Mouse (Mus musculus): ENCODE data around the gene Bbs5.

Bbs5 gene

DNA sequence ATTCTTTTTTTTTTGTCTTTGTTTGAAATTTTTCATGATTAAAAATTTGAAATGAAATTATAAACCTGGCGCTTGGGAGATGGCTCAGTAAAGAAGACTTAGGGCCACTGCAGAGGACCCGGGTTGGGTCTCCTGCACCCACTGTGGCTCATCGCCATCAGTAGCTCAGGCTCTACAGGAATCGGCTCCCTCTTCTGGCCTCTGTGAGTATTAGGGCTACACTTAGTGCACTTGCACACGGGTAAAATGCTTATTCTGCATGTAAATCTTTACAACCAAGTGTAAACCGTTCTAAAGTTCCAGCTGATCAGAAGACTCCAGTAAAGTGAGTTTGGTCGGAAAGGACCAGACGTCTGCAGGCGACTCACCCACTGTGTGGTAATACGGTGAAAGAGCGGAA is 46.5 kb downstream of the Bbs5 start:
- H3K4me1 ChIP-seq (replicated peaks; ENCODE audit: low read depth, low read length) = no peaks in the 10 kb centered on the region
- no peak overlapping the region for H3K4me3 ChIP-seq (replicated peaks; ENCODE audit: low read length)
- no peaks in the 10 kb centered on the region for H3K27me3 ChIP-seq (ENCODE audit: insufficient read depth, low read length)
- H3K9me3 ChIP-seq (ENCODE audit: low read length) = no peaks in the 10 kb centered on the region
- peaks cover 63% of the 10 kb centered on the region for H3K36me3 ChIP-seq (ENCODE audit: insufficient read depth, low read length)
- TF ChIP-seq CTCF (conservative IDR thresholded peaks at IDR 0.05; ENCODE audit: low read length) (peak; percentile 44), NANOG (IDR thresholded peaks at IDR 0.05; ENCODE audit: borderline replicate concordance, low read length) (no peak)

DNA sequence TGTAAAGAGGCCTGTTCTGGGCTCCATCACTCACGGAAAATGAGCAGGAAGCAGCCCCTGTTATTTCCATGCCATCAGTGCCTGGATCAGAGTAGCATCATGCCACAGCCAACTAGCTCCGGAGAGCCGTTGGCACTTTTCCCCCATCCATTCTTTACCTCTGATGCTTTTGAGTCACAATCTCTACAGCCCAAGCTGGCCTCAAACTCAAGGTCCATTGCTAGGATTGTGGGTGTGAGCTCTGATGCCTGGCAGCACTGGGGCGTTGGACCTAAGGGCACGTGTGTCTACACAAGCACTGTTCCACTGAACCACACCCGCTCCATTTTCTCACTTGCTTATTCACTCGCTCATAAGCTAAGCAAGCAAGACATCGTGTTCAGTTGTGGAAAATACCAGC is 53.5 kb downstream of the Bbs5 start:
- TF ChIP-seq NANOG (IDR thresholded peaks at IDR 0.05; ENCODE audit: borderline replicate concordance, low read length) (no peak), CTCF (conservative IDR thresholded peaks at IDR 0.05; ENCODE audit: low read length) (no peak), POU5F1 (IDR thresholded peaks at IDR 0.05; ENCODE audit: borderline replicate concordance, low read length) (no peak)
- Histone ChIP-seq H3K9me3 (ENCODE audit: low read length) (no peaks in the 10 kb centered on the region), H3K27me3 (ENCODE audit: insufficient read depth, low read length) (no peaks in the 10 kb centered on the region), H3K4me1 (replicated peaks; ENCODE audit: low read depth, low read length) (no peaks in the 10 kb centered on the region), H3K36me3 (ENCODE audit: insufficient read depth, low read length) (peaks cover 63% of the 10 kb centered on the region), H3K4me3 (replicated peaks; ENCODE audit: low read length) (no peak overlapping the region)

DNA sequence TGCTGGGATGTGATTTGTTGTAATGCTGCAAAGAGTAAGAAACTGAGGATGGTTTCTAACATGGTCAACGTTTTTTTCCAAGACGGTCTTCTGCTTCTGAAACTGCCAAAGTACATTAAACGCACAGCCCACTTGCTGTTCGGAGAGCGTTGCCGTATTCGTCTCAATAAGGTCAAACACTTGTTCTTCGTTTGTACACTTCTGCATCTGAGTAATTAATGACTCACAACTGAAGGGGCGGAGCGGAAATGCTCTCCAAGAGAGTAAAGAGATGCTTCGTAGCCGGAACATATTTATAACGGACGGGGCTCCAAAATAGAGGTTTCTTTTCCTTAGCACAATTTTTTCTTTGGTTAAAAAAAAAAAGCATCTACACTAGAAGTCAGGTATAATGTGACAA is 65.2 kb downstream of the Bbs5 start:
- H3K9me3 ChIP-seq (ENCODE audit: low read length) = no peaks in the 10 kb centered on the region
- TF ChIP-seq NANOG (IDR thresholded peaks at IDR 0.05; ENCODE audit: borderline replicate concordance, low read length) (no peak), POU5F1 (IDR thresholded peaks at IDR 0.05; ENCODE audit: borderline replicate concordance, low read length) (no peak), CTCF (conservative IDR thresholded peaks at IDR 0.05; ENCODE audit: low read length) (no peak)

DNA sequence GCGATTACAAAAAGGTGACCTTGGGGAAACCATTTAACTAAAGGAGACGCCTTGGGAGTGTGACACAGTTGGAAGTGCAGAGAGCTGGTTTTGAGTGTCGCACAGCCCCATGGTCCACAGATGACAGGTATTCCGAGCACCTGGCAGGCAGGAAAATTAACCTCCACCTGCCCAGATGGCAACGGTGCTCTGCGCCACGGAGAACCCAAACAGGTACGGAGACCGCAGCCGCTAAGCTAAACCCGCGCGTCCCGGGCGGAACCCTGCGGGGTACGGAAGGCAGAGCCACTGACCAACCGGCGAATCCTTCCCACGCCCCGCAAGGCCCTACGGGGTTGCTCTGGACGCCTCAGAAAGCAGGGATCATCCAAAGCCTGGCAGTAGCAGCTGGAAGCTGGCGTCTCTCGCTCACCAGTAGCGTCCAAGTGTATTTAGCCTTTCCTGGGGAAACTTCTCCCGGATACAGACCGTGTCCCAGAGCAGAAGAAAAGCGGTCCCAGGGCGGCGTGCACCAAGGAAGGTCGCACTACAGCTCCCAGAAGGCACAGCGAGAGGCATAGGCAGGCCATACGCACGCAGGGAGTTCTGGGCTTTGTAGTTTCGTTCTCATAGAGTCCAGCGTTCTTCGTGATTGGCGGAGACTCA is 66.1 kb downstream of the Bbs5 start, which contains the start of gene Fastkd1:
Gene Fastkd1, minus strand, starts transcription at position 536 of the 645 bp plus-strand sequence.
- Histone ChIP-seq H3K27me3 (ENCODE audit: insufficient read depth, low read length) (no peaks in the 10 kb centered on the region), H3K9me3 (ENCODE audit: low read length) (no peaks in the 10 kb centered on the region), H3K4me1 (replicated peaks; ENCODE audit: low read depth, low read length) (peaks cover 37% of the 10 kb centered on the region), H3K36me3 (ENCODE audit: insufficient read depth, low read length) (peaks cover 19% of the 10 kb centered on the region), H3K4me3 (replicated peaks; ENCODE audit: low read length) (peak within 1 kb of the TSS; percentile 98)
- TF ChIP-seq CTCF (conservative IDR thresholded peaks at IDR 0.05; ENCODE audit: low read length) (no peak), POU5F1 (IDR thresholded peaks at IDR 0.05; ENCODE audit: borderline replicate concordance, low read length) (no peak), NANOG (IDR thresholded peaks at IDR 0.05; ENCODE audit: borderline replicate concordance, low read length) (no peak)

More for the DNA sequence above, 65.2 kb downstream of the Bbs5 start:
- peak overlapping the region; percentile 98 for H3K4me3 ChIP-seq (replicated peaks; ENCODE audit: low read length)
- no peaks in the 10 kb centered on the region for H3K27me3 ChIP-seq (ENCODE audit: insufficient read depth, low read length)
- H3K4me1 ChIP-seq (replicated peaks; ENCODE audit: low read depth, low read length) = peaks cover 37% of the 10 kb centered on the region
- H3K36me3 ChIP-seq (ENCODE audit: insufficient read depth, low read length) = peaks cover 28% of the 10 kb centered on the region

DNA sequence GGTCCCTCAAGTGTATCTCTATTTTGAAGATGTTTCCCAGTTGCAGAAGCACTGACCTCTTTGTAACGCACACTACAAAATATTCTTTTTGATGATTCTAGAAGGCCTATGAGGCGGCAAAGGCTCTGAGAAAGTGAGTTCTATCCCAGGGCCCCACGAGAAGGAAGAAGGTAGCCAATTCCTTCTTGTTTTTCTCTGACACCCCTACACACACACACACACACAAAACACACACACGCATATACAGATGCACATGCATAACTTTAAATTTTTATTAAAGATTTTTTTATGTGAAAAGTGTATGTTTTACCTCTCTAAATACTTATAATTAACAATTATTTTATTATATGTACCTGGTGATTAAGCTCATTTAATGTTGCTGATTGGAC is 66.6 kb downstream of the Bbs5 start:
- no peak for TF ChIP-seq POU5F1 (IDR thresholded peaks at IDR 0.05; ENCODE audit: borderline replicate concordance, low read length)
- no peak for TF ChIP-seq CTCF (conservative IDR thresholded peaks at IDR 0.05; ENCODE audit: low read length)
- no peak for TF ChIP-seq NANOG (IDR thresholded peaks at IDR 0.05; ENCODE audit: borderline replicate concordance, low read length)
- Histone ChIP-seq H3K27me3 (ENCODE audit: insufficient read depth, low read length) (no peaks in the 10 kb centered on the region), H3K4me3 (replicated peaks; ENCODE audit: low read length) (peak overlapping the region; percentile 98), H3K36me3 (ENCODE audit: insufficient read depth, low read length) (peaks cover 15% of the 10 kb centered on the region), H3K9me3 (ENCODE audit: low read length) (no peaks in the 10 kb centered on the region), H3K4me1 (replicated peaks; ENCODE audit: low read depth, low read length) (peaks cover 37% of the 10 kb centered on the region)

- H3K4me3 ChIP-seq (replicated peaks; ENCODE audit: low read length) = no peak overlapping the region
- no peaks in the 10 kb centered on the region for H3K27me3 ChIP-seq (ENCODE audit: insufficient read depth, low read length)
- TF ChIP-seq POU5F1 (IDR thresholded peaks at IDR 0.05; ENCODE audit: borderline replicate concordance, low read length) = no peak
- no peak for TF ChIP-seq CTCF (conservative IDR thresholded peaks at IDR 0.05; ENCODE audit: low read length)
- no peak for TF ChIP-seq NANOG (IDR thresholded peaks at IDR 0.05; ENCODE audit: borderline replicate concordance, low read length)
- peaks cover 12% of the 10 kb centered on the region for H3K36me3 ChIP-seq (ENCODE audit: insufficient read depth, low read length)
- no peaks in the 10 kb centered on the region for H3K9me3 ChIP-seq (ENCODE audit: low read length)
- peaks cover 40% of the 10 kb centered on the region for H3K4me1 ChIP-seq (replicated peaks; ENCODE audit: low read depth, low read length)
Measured at GRCm38 (mm10) chr2:69714126-69714525, 67.2 kb downstream of the Bbs5 start.

DNA sequence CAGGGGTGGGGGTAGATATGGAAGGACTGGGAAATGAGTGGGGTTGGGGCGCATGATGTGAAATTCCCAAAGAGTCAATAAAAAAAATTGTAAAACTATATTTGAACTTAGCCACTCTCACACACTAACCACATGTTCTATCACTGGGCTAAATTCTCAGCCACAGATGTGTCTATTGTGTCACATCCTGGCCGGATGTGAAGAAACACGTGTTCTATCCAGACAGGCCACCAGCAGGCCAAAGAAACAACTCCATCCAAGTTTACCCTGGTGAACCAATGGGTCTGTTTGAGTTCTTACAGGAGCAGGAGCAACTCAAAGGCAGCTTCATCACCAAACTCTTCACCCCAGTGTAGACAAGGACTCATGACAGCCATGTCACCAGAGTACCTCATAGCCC is 69.5 kb downstream of the Bbs5 start:
- peaks cover 21% of the 10 kb centered on the region for H3K4me1 ChIP-seq (replicated peaks; ENCODE audit: low read depth, low read length)
- no peaks in the 10 kb centered on the region for H3K9me3 ChIP-seq (ENCODE audit: low read length)
- no peaks in the 10 kb centered on the region for H3K27me3 ChIP-seq (ENCODE audit: insufficient read depth, low read length)
- no peaks in the 10 kb centered on the region for H3K36me3 ChIP-seq (ENCODE audit: insufficient read depth, low read length)
- no peak for TF ChIP-seq NANOG (IDR thresholded peaks at IDR 0.05; ENCODE audit: borderline replicate concordance, low read length)
- TF ChIP-seq POU5F1 (IDR thresholded peaks at IDR 0.05; ENCODE audit: borderline replicate concordance, low read length) = no peak
- TF ChIP-seq CTCF (conservative IDR thresholded peaks at IDR 0.05; ENCODE audit: low read length) = no peak
- no peak overlapping the region for H3K4me3 ChIP-seq (replicated peaks; ENCODE audit: low read length)

All from E14TG2a.4 (cell line).